Mouse (Mus musculus): ENCODE measurements around the gene Tmed4.
A peak's percentile ranks its signal among the peaks of the same experiment; 100 is the strongest.

Gene Tmed4

GRCm38 (mm10) chr11:6274387-6275093 lies at the start of gene Tmed4:
Tmed4 (minus strand) TSS chr11:6274870.
- DNase-seq (ENCODE audit: low spot score): peak; percentile 99

GRCm38 (mm10) chr11:6323348-6323747 lies 48.7 kb upstream of the Tmed4 start:
- no peak for DNase-seq (ENCODE audit: low spot score)

GRCm38 (mm10) chr11:6322086-6322485 lies 47.4 kb upstream of the Tmed4 start:
- DNase-seq (ENCODE audit: low spot score): no peak

GRCm38 (mm10) chr11:6319374-6319773 lies 44.7 kb upstream of the Tmed4 start:
- no peak for DNase-seq (ENCODE audit: low spot score)

GRCm38 (mm10) chr11:6318559-6318958 lies 43.9 kb upstream of the Tmed4 start:
- DNase-seq (ENCODE audit: low spot score): no peak

- no peak for DNase-seq (ENCODE audit: low spot score)
Measured at GRCm38 (mm10) chr11:6316821-6317220, 42.2 kb upstream of the Tmed4 start.

GRCm38 (mm10) chr11:6313874-6314406 lies 39.3 kb upstream of the Tmed4 start:
- no peak for DNase-seq (ENCODE audit: low spot score)

- no peak for DNase-seq (ENCODE audit: low spot score)
Measured at GRCm38 (mm10) chr11:6308181-6308580, 33.5 kb upstream of the Tmed4 start.

- DNase-seq (ENCODE audit: low spot score): no peak
Measured at GRCm38 (mm10) chr11:6305943-6306430, 31.3 kb upstream of the Tmed4 start.

- DNase-seq (ENCODE audit: low spot score): no peak
Measured at GRCm38 (mm10) chr11:6302793-6303192, 28.1 kb upstream of the Tmed4 start.

- DNase-seq (ENCODE audit: low spot score): no peak
Measured at GRCm38 (mm10) chr11:6299435-6299834, 24.8 kb upstream of the Tmed4 start.

GRCm38 (mm10) chr11:6296077-6296476 lies 21.4 kb upstream of the Tmed4 start:
- no peak for DNase-seq (ENCODE audit: low spot score)

GRCm38 (mm10) chr11:6294632-6295031 lies 20.0 kb upstream of the Tmed4 start:
- no peak for DNase-seq (ENCODE audit: low spot score)

GRCm38 (mm10) chr11:6293601-6294000 lies 18.9 kb upstream of the Tmed4 start:
- DNase-seq (ENCODE audit: low spot score): no peak

GRCm38 (mm10) chr11:6292988-6293349 lies 18.3 kb upstream of the Tmed4 start:
- DNase-seq (ENCODE audit: low spot score): no peak

GRCm38 (mm10) chr11:6292116-6292987 lies 17.7 kb upstream of the Tmed4 start:
- peak; percentile 52 for DNase-seq (ENCODE audit: low spot score)

- peak; percentile 99 for DNase-seq (ENCODE audit: low spot score)
Measured at GRCm38 (mm10) chr11:6291401-6292115, 16.9 kb upstream of the Tmed4 start, which contains the start of gene Ogdh. Ogdh (plus strand) TSS chr11:6291633.

GRCm38 (mm10) chr11:6290883-6291282 lies 16.2 kb upstream of the Tmed4 start:
- DNase-seq (ENCODE audit: low spot score): no peak

GRCm38 (mm10) chr11:6290138-6290537 lies 15.5 kb upstream of the Tmed4 start:
- DNase-seq (ENCODE audit: low spot score): no peak

- DNase-seq (ENCODE audit: low spot score): no peak
Measured at GRCm38 (mm10) chr11:6282940-6283339, 8.3 kb upstream of the Tmed4 start.

GRCm38 (mm10) chr11:6276466-6276865 lies 1.8 kb upstream of the Tmed4 start:
- DNase-seq (ENCODE audit: low spot score): no peak

- no peak for DNase-seq (ENCODE audit: low spot score)
Measured at GRCm38 (mm10) chr11:6275094-6275484, 419 bp upstream of the Tmed4 start.

Measured in urinary bladder, postnatal 14 days (tissue).